30 mouse cellular contexts compared by ENCODE assay signal in the genomic region with DNA sequence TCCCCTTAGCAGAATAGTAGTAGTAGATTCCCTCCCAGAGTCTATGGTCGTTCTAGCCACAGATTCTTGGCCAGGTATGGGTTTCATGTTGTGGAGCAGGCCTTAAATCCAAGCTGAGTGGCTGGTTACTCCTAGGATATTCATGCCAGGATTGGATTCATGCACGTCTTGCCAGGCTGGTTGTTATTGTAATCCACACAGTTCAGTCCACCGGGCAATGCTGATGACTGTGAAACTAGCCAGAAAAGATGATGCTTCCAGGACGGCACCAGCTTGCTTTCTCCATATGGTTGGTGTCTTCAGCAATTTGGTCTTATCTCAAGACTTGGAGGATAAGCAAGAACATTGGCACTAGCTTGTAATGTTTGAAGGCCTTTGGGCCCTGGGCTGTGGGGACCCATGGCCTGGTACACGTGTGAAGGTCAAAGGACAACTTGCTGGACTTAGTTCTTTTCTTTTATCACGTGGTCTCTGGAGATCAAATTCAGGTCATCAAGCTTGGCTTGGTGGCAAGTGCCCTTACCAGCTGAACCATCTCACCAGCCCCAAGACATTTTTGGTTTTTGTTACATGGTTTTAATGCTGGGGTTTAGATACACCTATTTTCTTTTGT. TPM values are rescaled to one million over a fixed set of nuclear protein-coding genes. Genes with fewer than 3 reads are reported as not detected.
DNase-seq lines count a peak whose midpoint lies in the region; ATAC-seq and TF ChIP-seq lines count a peak whose summit lies in the region.
"Had no signal": no experiment of that assay in that cellular context is flagged by ENCODE, and none has a peak within 500 bp of the region (broad histone marks: within the 10 kb centered on the region; RNA-seq: fewer than 3 reads in every experiment).

No protein-coding gene starts in this region.

- peak overlapping the region; percentile 93 for H3K27ac ChIP-seq in liver, adult 2 months (replicated peaks; ENCODE audit: insufficient read depth, low read depth, low read length)
- H3K27ac ChIP-seq in liver, embryonic 11.5 days (ENCODE audit: low read depth, low read length), result no peak overlapping the region
- no peak overlapping the region for H3K27ac ChIP-seq in hindbrain, embryonic 11.5 days (ENCODE audit: low read depth, low read length)
- H3K27ac ChIP-seq: embryonic facial prominence, embryonic 12.5 days; forebrain, embryonic 10.5 days; gastrocnemius, adult 2 months; heart, adult 2 months; hindbrain, embryonic 15.5 days; layer of hippocampus, adult 2 months; limb, embryonic 13.5 days; liver, embryonic 14.5 days; midbrain, embryonic 10.5 days had no signal

- 21% methylated on average over 6 of the region's 6 CpGs for WGBS in liver, adult 2 months
- 80% methylated on average over 6 of the region's 6 CpGs for WGBS in liver, embryonic 11.5 days
- WGBS in hindbrain, embryonic 11.5 days, result 92% methylated on average over 6 of the region's 6 CpGs

- peaks cover 15% of the 10 kb centered on the region for H3K4me1 ChIP-seq in liver, adult 2 months (ENCODE audit: control insufficient read depth, insufficient read depth, low read length)
- peaks cover 9% of the 10 kb centered on the region for H3K4me1 ChIP-seq in liver, embryonic 11.5 days (replicated peaks; ENCODE audit: control insufficient read depth, insufficient read depth, low read length)
- no peaks in the 10 kb centered on the region for H3K4me1 ChIP-seq in hindbrain, embryonic 11.5 days (replicated peaks; ENCODE audit: control insufficient read depth, insufficient read depth, low read length)
- H3K4me1 ChIP-seq: forebrain, embryonic 10.5 days; midbrain, embryonic 10.5 days had no signal

- H3K4me3 ChIP-seq in liver, adult 2 months (ENCODE audit: insufficient read depth, low read depth, low read length), result no peak overlapping the region
- H3K4me3 ChIP-seq in liver, embryonic 11.5 days (ENCODE audit: low read depth, low read length), result no peak overlapping the region
- H3K4me3 ChIP-seq in hindbrain, embryonic 11.5 days (ENCODE audit: low read depth, low read length), result no peak overlapping the region
- H3K4me3 ChIP-seq: embryonic facial prominence, embryonic 12.5 days; forebrain, embryonic 10.5 days; gastrocnemius, adult 2 months; heart, adult 2 months; heart, embryonic 12.5 days; hindbrain, embryonic 15.5 days; layer of hippocampus, adult 2 months; limb, embryonic 13.5 days; midbrain, embryonic 10.5 days had no signal

- no peak for DNase-seq in cerebellum, adult 8-10 months
- DNase-seq in kidney, adult 11 months, result peak; percentile 38
- DNase-seq in kidney, postnatal 25 days, result no peak
- peak; percentile 98 for DNase-seq in liver, adult 2 months (ENCODE audit: extremely low read depth, low read depth, low spot score)
- DNase-seq in liver, embryonic 11.5 days (ENCODE audit: low spot score), result no peak
- no peak for DNase-seq in hindbrain, embryonic 11.5 days (ENCODE audit: low spot score)
- DNase-seq: adrenal gland, adult 2 months; gastrocnemius, adult 2 months; gastrocnemius, postnatal 36 days; heart, adult 2 months; kidney, postnatal 10 days; lung, embryonic 14.5 days; lung, postnatal 14 days; spleen, adult 18-20 months; thymus, postnatal 14 days had no signal

- no peak overlapping the region for H3K9ac ChIP-seq in liver, adult 2 months (ENCODE audit: low read depth, low read length)
- H3K9ac ChIP-seq in liver, embryonic 11.5 days (ENCODE audit: low read depth, low read length), result no peak overlapping the region
- no peak overlapping the region for H3K9ac ChIP-seq in hindbrain, embryonic 11.5 days (ENCODE audit: low read depth, low read length)
- H3K9ac ChIP-seq: embryonic facial prominence, embryonic 12.5 days; heart, embryonic 12.5 days; hindbrain, embryonic 15.5 days; limb, embryonic 13.5 days; liver, embryonic 14.5 days; lung, embryonic 14.5 days had no signal

- no peak for TF ChIP-seq POLR2A in liver, adult 2 months (IDR thresholded peaks at IDR 0.05; ENCODE audit: extremely low read depth, insufficient read depth, low read length)

- ATAC-seq in cerebellum, adult (ENCODE audit: insufficient number of reproducible peaks, low FRiP score, low TSS enrichment), result peak; percentile 62; the same call in 1 of the 2 replicates
- no peak for ATAC-seq in liver, embryonic 11.5 days (replicated peaks; ENCODE audit: low FRiP score)
- 0 out of 2 replicates have a peak, but pooled peaks have one; percentile 34 for ATAC-seq in erythroblast, adult 5-6 weeks (replicated peaks; ENCODE audit: low FRiP score, poor library complexity, severe bottlenecking)
- ATAC-seq in hindbrain, embryonic 11.5 days (ENCODE audit: low FRiP score), result no peak
- ATAC-seq: activated CD4-positive, CD25-positive, alpha-beta regulatory T cell, adult 4 months; forebrain, embryonic 16.5 days; inflammation-experienced regulatory T-cells, adult 6 months; midbrain, embryonic 16.5 days had no signal

- H3K4me2 ChIP-seq in liver, embryonic 11.5 days, result no peak overlapping the region
- no peak overlapping the region for H3K4me2 ChIP-seq in hindbrain, embryonic 11.5 days (replicated peaks; ENCODE audit: low read depth, low read length)
- H3K4me2 ChIP-seq: embryonic facial prominence, embryonic 12.5 days; heart, embryonic 12.5 days; hindbrain, embryonic 15.5 days; limb, embryonic 13.5 days; lung, embryonic 14.5 days had no signal

- TF ChIP-seq CTCF in liver, adult 2 months (IDR thresholded peaks at IDR 0.05; ENCODE audit: low read depth, low read length), result no peak

- H3K79me2 ChIP-seq in liver, adult 2 months (ENCODE audit: control insufficient read depth, insufficient read depth, low read length), result peaks cover 31% of the 10 kb centered on the region

- no peaks in the 10 kb centered on the region for H3K27me3 ChIP-seq in liver, adult 2 months (ENCODE audit: control insufficient read depth, insufficient read depth, low read length)
- no peaks in the 10 kb centered on the region for H3K27me3 ChIP-seq in liver, embryonic 11.5 days (replicated peaks; ENCODE audit: control insufficient read depth, insufficient read depth, low read length)
- no peaks in the 10 kb centered on the region for H3K27me3 ChIP-seq in hindbrain, embryonic 11.5 days (ENCODE audit: control insufficient read depth, insufficient read depth, low read length)
- H3K27me3 ChIP-seq: CH12.LX; embryonic facial prominence, embryonic 12.5 days; heart, embryonic 12.5 days; hindbrain, embryonic 15.5 days; limb, embryonic 13.5 days had no signal

- H3K9me3 ChIP-seq in liver, embryonic 11.5 days (ENCODE audit: control insufficient read depth, low read length), result no peaks in the 10 kb centered on the region
- no peaks in the 10 kb centered on the region for H3K9me3 ChIP-seq in hindbrain, embryonic 11.5 days (ENCODE audit: control insufficient read depth, low read length)
- H3K9me3 ChIP-seq: embryonic facial prominence, embryonic 12.5 days; hindbrain, embryonic 15.5 days; limb, embryonic 13.5 days; midbrain, embryonic 10.5 days had no signal

- H3K36me3 ChIP-seq in liver, adult 2 months (ENCODE audit: control insufficient read depth, insufficient read depth, low read length), result peaks cover 3% of the 10 kb centered on the region; the same call in 1 of the 2 replicates
- peaks cover 5% of the 10 kb centered on the region; the same call in 1 of the 2 replicates for H3K36me3 ChIP-seq in liver, embryonic 11.5 days (ENCODE audit: control insufficient read depth, insufficient read depth, low read length)
- H3K36me3 ChIP-seq in hindbrain, embryonic 11.5 days (ENCODE audit: control insufficient read depth, insufficient read depth, low read length), result no peaks in the 10 kb centered on the region
- H3K36me3 ChIP-seq: hindbrain, embryonic 15.5 days had no signal

RNA-seq across cellular contexts. Expression of gene Cdk17, which starts 41.3 kb away (rescaled TPM):
- total RNA-seq in liver, adult 2 months (2014; rRNA removed), result 17.1 and 17.7 TPM in 2 replicates
- 11.3 and 12.5 TPM in 2 replicates for polyA plus RNA-seq in liver, adult 2 months (2012; rRNA removed)
- 23.1 and 23.7 TPM in 2 replicates for polyA plus RNA-seq in liver, embryonic 11.5 days (2014; fragmentation: Nextera tagmentation; extraction: Ambion mirVana)
- 21.7 and 27.5 TPM in 2 replicates for total RNA-seq in erythroblast, adult 5-6 weeks (2015; ENCODE audit: low replicate concordance)
- total RNA-seq in erythroblast, adult 5-6 weeks (2017; ENCODE audit: low replicate concordance), result 26.2 and 35.1 TPM in 2 replicates
- polyA plus RNA-seq in hindbrain, embryonic 11.5 days (2014; fragmentation: Nextera tagmentation; extraction: Ambion mirVana), result 37.3 and 44.5 TPM in 2 replicates

Comparison
In these comparisons a context has a peak if more than half of its experiments do, and no peak if none do; other contexts are left out.
1. DNase-seq: peak in kidney, adult 11 months (single experiment) and liver, adult 2 months (single experiment); none in cerebellum, adult 8-10 months (single experiment), kidney, postnatal 25 days (0 of 2), liver, embryonic 11.5 days (single experiment) and hindbrain, embryonic 11.5 days (single experiment).
2. ATAC-seq: peak in cerebellum, adult (single experiment) and erythroblast, adult 5-6 weeks (single experiment); none in liver, embryonic 11.5 days (single experiment) and hindbrain, embryonic 11.5 days (single experiment).